Mouse (Mus musculus): Measurements from ENCODE around the gene Bcl7c.

DNA sequence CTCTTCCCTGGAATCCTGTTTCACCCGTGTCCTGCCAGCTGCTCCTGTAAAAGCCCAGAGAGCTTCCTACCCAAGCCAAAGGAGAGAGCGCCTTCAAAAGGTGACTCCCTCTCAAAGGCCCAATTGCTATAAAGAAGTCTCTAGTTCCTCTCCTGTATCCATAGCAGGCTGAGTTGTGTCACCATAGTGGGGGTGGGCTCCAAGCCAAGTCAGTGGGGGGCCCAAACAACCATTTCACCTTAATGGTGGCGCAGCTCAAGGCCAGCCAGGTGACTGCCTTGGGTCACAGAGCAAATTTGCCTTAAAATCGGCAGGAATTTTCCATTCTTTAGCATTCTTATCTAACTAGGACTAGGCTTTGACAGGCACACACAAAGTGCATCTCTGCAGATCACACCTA lies 6.1 kb upstream of the Bcl7c start:
- TF ChIP-seq ZC3H11A (IDR thresholded peaks at IDR 0.05; ENCODE audit: borderline replicate concordance, low read depth, low read length) (no peak), MAFK (IDR thresholded peaks at IDR 0.05; ENCODE audit: insufficient read depth, low read depth, low read length) (no peak), HCFC1 (IDR thresholded peaks at IDR 0.05; ENCODE audit: borderline replicate concordance, insufficient read depth, low read length) (no peak), CHD2 (IDR thresholded peaks at IDR 0.05; ENCODE audit: low read depth, low read length) (no peak), ZNF384 (IDR thresholded peaks at IDR 0.05; ENCODE audit: low read depth, low read length) (no peak)
